Mouse (Mus musculus): ENCODE results near the gene Pkd2. TPM values are rescaled to one million over a fixed set of nuclear protein-coding genes. Genes with fewer than 3 reads are reported as not detected.

Gene Pkd2
- polyA plus RNA-seq, 1 experiment from 2014 or later = 6.8 TPM

- no peak overlapping the region for H3K9ac ChIP-seq (ENCODE audit: low read depth, low read length)
- H3K4me2 ChIP-seq = no peak overlapping the region
- H3K4me1 ChIP-seq (replicated peaks; ENCODE audit: control insufficient read depth, insufficient read depth, low read length) = no peaks in the 10 kb centered on the region
- ATAC-seq (replicated peaks; ENCODE audit: low FRiP score) (no peak), DNase-seq (ENCODE audit: low spot score) (no peak)
- H3K9me3 ChIP-seq (ENCODE audit: control insufficient read depth, low read length) = no peaks in the 10 kb centered on the region
- WGBS = 88% methylated on average over 4 of the region's 4 CpGs
- no peaks in the 10 kb centered on the region for H3K27me3 ChIP-seq (replicated peaks; ENCODE audit: control insufficient read depth, insufficient read depth, low read length)
- H3K27ac ChIP-seq (ENCODE audit: low read depth, low read length) = no peak overlapping the region
- H3K4me3 ChIP-seq (ENCODE audit: low read depth, low read length) = no peak overlapping the region
- peaks cover 16% of the 10 kb centered on the region; the same call in 1 of the 2 replicates for H3K36me3 ChIP-seq (ENCODE audit: control insufficient read depth, insufficient read depth, low read length)
Measured at GRCm38 (mm10) chr5:104539331-104539730, 80.1 kb downstream of the Pkd2 start.

Other genes starting within 250 kb of the Pkd2 start
- gene Ibsp, start 160.3 kb upstream of the Pkd2 start, polyA plus RNA-seq (2014; fragmentation: Nextera tagmentation; extraction: Ambion mirVana) = not detected in 2 replicates
- not detected in 2 replicates for gene Mepe, start 134.1 kb upstream of the Pkd2 start, polyA plus RNA-seq (2014; fragmentation: Nextera tagmentation; extraction: Ambion mirVana)
- 2.9 and 4.4 TPM in 2 replicates for gene Spp1, start 24.3 kb upstream of the Pkd2 start, polyA plus RNA-seq (2014; fragmentation: Nextera tagmentation; extraction: Ambion mirVana)
- 8.9 and 9.1 TPM in 2 replicates for gene BC005561, start 48.9 kb downstream of the Pkd2 start, polyA plus RNA-seq (2014; fragmentation: Nextera tagmentation; extraction: Ambion mirVana)

Measured in liver, embryonic 11.5 days (tissue).